Mouse (Mus musculus): Measurements from ENCODE around the gene Rrnad1. TPM values are rescaled to one million over a fixed set of nuclear protein-coding genes. Genes with fewer than 3 reads are reported as not detected.

The Rrnad1 gene
- polyA plus RNA-seq, 1 experiment: 1.3 TPM

DNA sequence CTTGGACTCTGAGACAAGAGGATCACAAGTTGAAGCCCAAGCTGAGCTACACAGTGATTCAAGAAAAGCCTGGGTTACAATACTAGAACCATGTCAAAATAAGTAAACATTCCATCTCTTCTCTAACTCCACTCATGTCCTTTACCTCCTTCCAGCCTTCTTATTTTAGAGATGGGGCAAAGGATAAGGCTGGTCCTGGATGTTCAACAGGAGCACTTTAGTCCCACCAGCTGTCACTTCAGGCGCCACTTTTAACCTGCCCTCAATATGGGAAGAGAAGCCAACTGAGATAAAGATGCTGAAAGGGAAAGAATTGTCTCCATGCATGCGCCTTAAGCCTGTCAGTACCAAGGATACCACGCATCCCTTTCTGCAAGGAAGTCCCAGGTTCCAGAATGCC, 46.2 kb downstream of the Rrnad1 start:
- Histone ChIP-seq H3K36me3 (ENCODE audit: control insufficient read depth) (peaks cover 27% of the 10 kb centered on the region), H3K4me1 (ENCODE audit: control insufficient read depth) (peaks cover 39% of the 10 kb centered on the region), H3K9me3 (ENCODE audit: control insufficient read depth, low read length) (peaks cover 5% of the 10 kb centered on the region), H3K4me3 (replicated peaks) (peak overlapping the region; percentile 100), H3K27me3 (ENCODE audit: control insufficient read depth) (no peaks in the 10 kb centered on the region)
- peak; percentile 77 for TF ChIP-seq GATA1 (IDR thresholded peaks at IDR 0.05; ENCODE audit: low read length)
- no peak for TF ChIP-seq TAL1 (IDR thresholded peaks at IDR 0.05; ENCODE audit: low read length)

- H3K9me3 ChIP-seq (ENCODE audit: control insufficient read depth, low read length): no peaks in the 10 kb centered on the region
- peaks cover 9% of the 10 kb centered on the region for H3K4me1 ChIP-seq (ENCODE audit: control insufficient read depth)
- no peak for TF ChIP-seq GATA1 (IDR thresholded peaks at IDR 0.05; ENCODE audit: low read length)
- TF ChIP-seq TAL1 (IDR thresholded peaks at IDR 0.05; ENCODE audit: low read length): no peak
- no peaks in the 10 kb centered on the region for H3K27me3 ChIP-seq (ENCODE audit: control insufficient read depth)
- peaks cover 75% of the 10 kb centered on the region for H3K36me3 ChIP-seq (ENCODE audit: control insufficient read depth)
- no peak overlapping the region for H3K4me3 ChIP-seq (replicated peaks)
Measured at GRCm38 (mm10) chr3:87877730-87878129, 52.8 kb downstream of the Rrnad1 start.

Other genes starting within 250 kb of the Rrnad1 start
- not detected in 2 replicates for gene Lrrc71, start 182.1 kb downstream of the Rrnad1 start, polyA plus RNA-seq (2012)
- gene Ntrk1, start 135.6 kb downstream of the Rrnad1 start, polyA plus RNA-seq (2012): not detected in 2 replicates
- gene Insrr, start 133.8 kb downstream of the Rrnad1 start, polyA plus RNA-seq (2012): not detected in 2 replicates
- gene Pear1, start 106.4 kb downstream of the Rrnad1 start, polyA plus RNA-seq (2012): 0.06 and 0.10 TPM in 2 replicates
- gene Sh2d2a, start 84.0 kb downstream of the Rrnad1 start, polyA plus RNA-seq (2012): 0.01 and 0.04 TPM in 2 replicates
- gene Prcc, start 45.1 kb downstream of the Rrnad1 start, polyA plus RNA-seq (2012): 11.4 and 11.7 TPM in 2 replicates
- gene Hdgf, start 24.4 kb downstream of the Rrnad1 start, polyA plus RNA-seq (2012): 86.9 and 109 TPM in 2 replicates
- 0.97 and 1.1 TPM in 2 replicates for gene Mrpl24, start 11.2 kb downstream of the Rrnad1 start, polyA plus RNA-seq (2012)
- 0.25 and 0.26 TPM in 2 replicates for gene Isg20l2, start 403 bp downstream of the Rrnad1 start, polyA plus RNA-seq (2012)
- not detected in 2 replicates for gene Crabp2, start 17.9 kb upstream of the Rrnad1 start, polyA plus RNA-seq (2012)
- gene Nes, start 40.4 kb upstream of the Rrnad1 start, polyA plus RNA-seq (2012): 0.01 TPM in 1 of 2 replicates, not detected in the other
- not detected in 2 replicates for gene Bcan, start 69.5 kb upstream of the Rrnad1 start, polyA plus RNA-seq (2012)
- not detected in 2 replicates for gene Hapln2, start 96.9 kb upstream of the Rrnad1 start, polyA plus RNA-seq (2012)
- gene Gpatch4, start 112.4 kb upstream of the Rrnad1 start, polyA plus RNA-seq (2012): 0.57 and 0.75 TPM in 2 replicates
- gene Naxe, start 127.8 kb upstream of the Rrnad1 start, polyA plus RNA-seq (2012): 1.2 and 2.1 TPM in 2 replicates
- not detected in 2 replicates for gene Ttc24, start 147.6 kb upstream of the Rrnad1 start, polyA plus RNA-seq (2012)
- gene Iqgap3, start 151.3 kb upstream of the Rrnad1 start, polyA plus RNA-seq (2012): 1.6 and 3.1 TPM in 2 replicates
- 2.6 and 3.4 TPM in 2 replicates for gene Mef2d, start 211.7 kb upstream of the Rrnad1 start, polyA plus RNA-seq (2012)

Data from erythroblast, embryonic 14.5 days (primary cell).